Mouse (Mus musculus): ENCODE results near the gene A930009A15Rik. TPM values are rescaled to one million over a fixed set of nuclear protein-coding genes. Genes with fewer than 3 reads are reported as not detected.

Gene A930009A15Rik
- polyA plus RNA-seq, 1 experiment from 2014 or later, result 0.17 TPM

- Histone ChIP-seq H3K9me3 (replicated peaks) (no peaks in the 10 kb centered on the region), H3K36me3 (ENCODE audit: poor library complexity, severe bottlenecking) (no peaks in the 10 kb centered on the region), H3K4me3 (peak overlapping the region; percentile 58), H3K9ac (no peak overlapping the region), H3K27me3 (peaks cover 93% of the 10 kb centered on the region), H3K27ac (no peak overlapping the region), H3K4me1 (peaks cover 31% of the 10 kb centered on the region), H3K4me2 (peak overlapping the region; percentile 96)
- no peak for ATAC-seq
- 2% methylated on average over 21 of the region's 21 CpGs for WGBS
These were observed 15.9 kb downstream of the A930009A15Rik start for GRCm38 (mm10) chr10:115585491-115586245.

GRCm38 (mm10) chr10:115586246-115587231 is 16.8 kb downstream of the A930009A15Rik start:
- WGBS, result under 1% methylated on average over 41 of the region's 41 CpGs
- no peaks in the 10 kb centered on the region for H3K36me3 ChIP-seq (ENCODE audit: poor library complexity, severe bottlenecking)
- no peaks in the 10 kb centered on the region for H3K9me3 ChIP-seq (replicated peaks)
- peaks cover 88% of the 10 kb centered on the region for H3K27me3 ChIP-seq
- peak overlapping the region; percentile 62 for H3K9ac ChIP-seq
- H3K4me3 ChIP-seq, result peak overlapping the region; percentile 58
- peak; percentile 71 for ATAC-seq
- no peak overlapping the region for H3K27ac ChIP-seq
- peak overlapping the region; percentile 96 for H3K4me2 ChIP-seq
- H3K4me1 ChIP-seq, result peaks cover 31% of the 10 kb centered on the region

- peaks cover 88% of the 10 kb centered on the region for H3K27me3 ChIP-seq
- H3K4me2 ChIP-seq, result peak within 1 kb of the TSS; percentile 96
- no peak within 1 kb of the TSS for H3K27ac ChIP-seq
- H3K9me3 ChIP-seq (replicated peaks), result no peaks in the 10 kb centered on the region
- peaks cover 31% of the 10 kb centered on the region for H3K4me1 ChIP-seq
- H3K4me3 ChIP-seq, result peak within 1 kb of the TSS; percentile 58
- peak within 1 kb of the TSS; percentile 62 for H3K9ac ChIP-seq
- ATAC-seq, result peak; percentile 81
- H3K36me3 ChIP-seq (ENCODE audit: poor library complexity, severe bottlenecking), result no peaks in the 10 kb centered on the region
- under 1% methylated on average over 47 of the region's 47 CpGs for WGBS
These were observed 17.6 kb downstream of the A930009A15Rik start, which contains the start of gene Lgr5 for GRCm38 (mm10) chr10:115587301-115587969. TSS of gene Lgr5 (minus strand) at chr10:115587780.

- Histone ChIP-seq H3K4me2 (peak overlapping the region; percentile 96), H3K9ac (peak overlapping the region; percentile 62), H3K4me3 (peak overlapping the region; percentile 58), H3K36me3 (ENCODE audit: poor library complexity, severe bottlenecking) (no peaks in the 10 kb centered on the region), H3K27me3 (peaks cover 83% of the 10 kb centered on the region), H3K9me3 (replicated peaks) (no peaks in the 10 kb centered on the region), H3K27ac (no peak overlapping the region), H3K4me1 (peaks cover 31% of the 10 kb centered on the region)
- no peak; the same call in 1 of the 2 replicates for ATAC-seq
- under 1% methylated on average over 7 of the region's 7 CpGs for WGBS
These were observed 18.2 kb downstream of the A930009A15Rik start for GRCm38 (mm10) chr10:115587979-115588378.

- Histone ChIP-seq H3K4me1 (peaks cover under 1% of the 10 kb centered on the region; the same call in 1 of the 2 replicates), H3K27ac (no peak overlapping the region), H3K36me3 (ENCODE audit: poor library complexity, severe bottlenecking) (no peaks in the 10 kb centered on the region), H3K4me3 (no peak overlapping the region), H3K9ac (no peak overlapping the region), H3K4me2 (no peak overlapping the region), H3K9me3 (replicated peaks) (no peaks in the 10 kb centered on the region), H3K27me3 (peaks cover 65% of the 10 kb centered on the region)
- no peak for ATAC-seq
- 61% methylated on average over 11 of the region's 11 CpGs for WGBS
These were observed 23.4 kb downstream of the A930009A15Rik start for GRCm38 (mm10) chr10:115593221-115593620.

GRCm38 (mm10) chr10:115593651-115594050 is 23.9 kb downstream of the A930009A15Rik start:
- no peaks in the 10 kb centered on the region for H3K9me3 ChIP-seq (replicated peaks)
- H3K36me3 ChIP-seq (ENCODE audit: poor library complexity, severe bottlenecking), result no peaks in the 10 kb centered on the region
- H3K4me2 ChIP-seq, result no peak overlapping the region
- no peaks in the 10 kb centered on the region for H3K4me1 ChIP-seq
- H3K27me3 ChIP-seq, result peaks cover 60% of the 10 kb centered on the region
- 88% methylated on average over 6 of the region's 6 CpGs for WGBS
- ATAC-seq, result no peak
- no peak overlapping the region for H3K4me3 ChIP-seq
- no peak overlapping the region for H3K9ac ChIP-seq
- H3K27ac ChIP-seq, result no peak overlapping the region

- no peaks in the 10 kb centered on the region for H3K9me3 ChIP-seq (replicated peaks)
- H3K27me3 ChIP-seq, result peaks cover 39% of the 10 kb centered on the region
- no peaks in the 10 kb centered on the region for H3K36me3 ChIP-seq (ENCODE audit: poor library complexity, severe bottlenecking)
These were observed 26.0 kb downstream of the A930009A15Rik start for GRCm38 (mm10) chr10:115595748-115596147.

GRCm38 (mm10) chr10:115617456-115618287 is 47.9 kb downstream of the A930009A15Rik start:
- Histone ChIP-seq H3K9ac (no peak overlapping the region), H3K36me3 (ENCODE audit: poor library complexity, severe bottlenecking) (no peaks in the 10 kb centered on the region), H3K4me2 (peak overlapping the region; percentile 55), H3K4me3 (peak overlapping the region; percentile 25), H3K27me3 (peaks cover 24% of the 10 kb centered on the region), H3K27ac (no peak overlapping the region), H3K4me1 (no peaks in the 10 kb centered on the region), H3K9me3 (replicated peaks) (no peaks in the 10 kb centered on the region)
- 7% methylated on average over 15 of the region's 15 CpGs for WGBS
- peak; percentile 87 for ATAC-seq

More at GRCm38 (mm10) chr10:115595748-115596147, 26.0 kb downstream of the A930009A15Rik start:
- WGBS, result 91% methylated on average over 1 of the region's 1 CpGs
- no peak for ATAC-seq
- Histone ChIP-seq H3K4me1 (no peaks in the 10 kb centered on the region), H3K27ac (no peak overlapping the region), H3K9ac (no peak overlapping the region), H3K4me3 (no peak overlapping the region), H3K4me2 (no peak overlapping the region)

- whole genome bisulfite sequencing, result 20% methylated on average over 15 of the region's 15 CpGs
- Histone ChIP-seq H3K4me1 (no peaks in the 10 kb centered on the region), H3K4me2 (peak overlapping the region; percentile 55), H3K9ac (no peak overlapping the region), H3K4me3 (peak overlapping the region; percentile 25), H3K36me3 (ENCODE audit: poor library complexity, severe bottlenecking) (no peaks in the 10 kb centered on the region), H3K27me3 (peaks cover 22% of the 10 kb centered on the region), H3K27ac (no peak overlapping the region), H3K9me3 (replicated peaks) (no peaks in the 10 kb centered on the region)
- ATAC-seq, result peak; percentile 76; the same call in 1 of the 2 replicates
These were observed 48.6 kb downstream of the A930009A15Rik start for GRCm38 (mm10) chr10:115618288-115618856.

- peak; percentile 52; the same call in 1 of the 2 replicates for ATAC-seq
- H3K36me3 ChIP-seq (ENCODE audit: poor library complexity, severe bottlenecking), result no peaks in the 10 kb centered on the region
- no peak overlapping the region for H3K9ac ChIP-seq
- WGBS, result 83% methylated on average over 7 of the region's 7 CpGs
- no peaks in the 10 kb centered on the region for H3K9me3 ChIP-seq (replicated peaks)
- no peak overlapping the region for H3K4me3 ChIP-seq
- H3K4me2 ChIP-seq, result no peak overlapping the region
- H3K4me1 ChIP-seq, result peaks cover 9% of the 10 kb centered on the region; the same call in 1 of the 2 replicates
- H3K27me3 ChIP-seq, result peaks cover 14% of the 10 kb centered on the region
- H3K27ac ChIP-seq, result no peak overlapping the region
These were observed 53.7 kb downstream of the A930009A15Rik start for GRCm38 (mm10) chr10:115623481-115623880.
